Mouse (Mus musculus) lung, adult 2 months (tissue): ENCODE measurements at regions not wholly inside any gene's neighbourhood (a gene's known extent, or its start where the extent isn't known, plus 50 kb on each side); places are given as distances from the start of the nearest gene placed in this dataset.

ENCODE experiments used
- DNase-seq: peaks from one replicate; pipeline ENCODE4 v3.0.0; 2022
- H3K4me1 ChIP-seq: fragments of 200-500 bp; 2 replicates; pipeline ENCODE4 v1.6.1; 2011; ENCODE audit warnings: low read length; ENCODE audit not compliant: control insufficient read depth, insufficient read depth
- H3K4me3 ChIP-seq: fragments of 200-500 bp; replicated peaks from 2 replicates; pipeline ENCODE3; 2011; ENCODE audit warnings: low read depth, mild to moderate bottlenecking, control low read depth, low read length; ENCODE audit errors: extremely low read depth
- CTCF ChIP-seq: fragments of 200-500 bp; IDR thresholded peaks from 2 replicates; pipeline ENCODE4 v1.5.1; 2011; ENCODE audit warnings: mild to moderate bottlenecking, low read length, control low read depth; ENCODE audit not compliant: insufficient read depth
- POLR2A ChIP-seq: fragments of 200-500 bp; IDR thresholded peaks from 2 replicates; pipeline ENCODE4 v1.6.1; 2011; ENCODE audit warnings: low read depth, mild to moderate bottlenecking, control low read depth, low read length, borderline replicate concordance; ENCODE audit errors: extremely low read depth
- WGBS: fragments of 180-500 bp; shearing (Covaris S2); methylation state at CpG from one replicate; pipeline ENCODE4 v1.1.7; 2018; 5-methylcytosine and 5-hydroxymethylcytosine counted together

DNA sequence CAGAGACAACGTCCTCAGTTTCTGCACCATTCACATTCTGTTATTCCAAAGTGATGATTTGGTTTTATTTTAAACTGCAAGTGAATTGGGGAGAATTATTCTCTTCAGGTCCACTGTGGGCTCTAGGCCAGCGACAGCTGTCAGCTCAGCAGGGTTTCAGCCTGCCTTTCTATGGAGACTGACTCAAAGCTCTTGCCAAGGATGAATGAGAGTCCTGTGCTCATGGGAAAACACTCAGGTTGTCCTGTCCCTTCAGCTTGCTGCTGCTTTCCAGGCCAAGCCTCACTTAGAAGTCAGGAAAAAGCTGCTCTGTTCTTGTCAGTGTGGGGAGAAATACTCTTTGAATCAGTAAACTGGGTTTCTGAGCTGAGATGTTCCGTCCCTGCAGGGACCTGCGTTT, 2191.1 kb downstream of the 9330182O14Rik start:
- DNase-seq = no peak
- Histone ChIP-seq H3K4me3 (no peak overlapping the region), H3K4me1 (no peaks in the 10 kb centered on the region)
- TF ChIP-seq CTCF = no peak
- TF ChIP-seq POLR2A = no peak
- 64% methylated on average over 4 of the region's 4 CpGs for WGBS

DNA sequence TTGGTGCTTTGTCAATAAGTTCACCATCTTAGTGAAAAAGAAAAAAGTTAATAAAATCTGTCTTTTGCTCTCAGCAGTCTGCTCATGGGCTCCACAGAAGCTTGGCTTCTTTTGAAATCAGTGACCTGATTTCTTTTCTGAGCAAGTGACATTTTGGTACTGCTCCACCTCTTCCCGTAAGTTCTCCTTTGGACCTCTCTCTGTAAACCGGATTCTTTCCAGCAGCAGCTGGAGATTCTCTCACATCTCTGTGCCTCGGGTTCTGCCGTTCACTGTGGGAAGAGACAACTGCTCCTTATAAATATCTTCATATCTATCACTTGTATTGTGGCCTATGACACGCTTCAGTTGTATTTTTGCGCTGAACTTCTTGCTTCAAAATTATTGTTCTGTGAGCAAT, 2194.4 kb downstream of the 9330182O14Rik start:
- H3K4me3 ChIP-seq = no peak overlapping the region
- no peak for DNase-seq
- TF ChIP-seq CTCF (no peak), POLR2A (no peak)
- WGBS = 67% methylated on average over 6 of the region's 6 CpGs
- no peaks in the 10 kb centered on the region for H3K4me1 ChIP-seq

DNA sequence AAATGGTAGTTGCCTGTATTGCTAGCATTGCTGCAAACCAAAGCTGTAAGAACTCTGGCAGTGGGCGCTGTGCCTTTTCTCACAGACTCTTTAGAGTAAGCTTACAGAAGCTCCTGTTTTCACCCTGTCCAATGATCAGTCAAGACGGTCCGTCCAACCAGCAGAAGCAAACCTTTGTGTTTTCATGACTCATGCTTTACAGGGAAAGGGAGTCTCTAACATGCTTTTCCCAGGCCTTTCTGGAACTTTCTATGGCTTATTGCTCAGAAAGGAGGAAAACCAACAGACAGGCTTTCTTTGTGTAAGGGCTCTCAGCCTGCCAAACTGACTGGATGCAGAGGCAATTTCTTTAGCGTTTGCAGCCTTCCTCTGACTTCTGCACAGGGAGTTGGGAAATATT, 2195.6 kb downstream of the 9330182O14Rik start:
- 62% methylated on average over 4 of the region's 4 CpGs for WGBS
- Histone ChIP-seq H3K4me1 (no peaks in the 10 kb centered on the region), H3K4me3 (no peak overlapping the region)
- TF ChIP-seq CTCF (no peak), POLR2A (no peak)
- no peak for DNase-seq

DNA sequence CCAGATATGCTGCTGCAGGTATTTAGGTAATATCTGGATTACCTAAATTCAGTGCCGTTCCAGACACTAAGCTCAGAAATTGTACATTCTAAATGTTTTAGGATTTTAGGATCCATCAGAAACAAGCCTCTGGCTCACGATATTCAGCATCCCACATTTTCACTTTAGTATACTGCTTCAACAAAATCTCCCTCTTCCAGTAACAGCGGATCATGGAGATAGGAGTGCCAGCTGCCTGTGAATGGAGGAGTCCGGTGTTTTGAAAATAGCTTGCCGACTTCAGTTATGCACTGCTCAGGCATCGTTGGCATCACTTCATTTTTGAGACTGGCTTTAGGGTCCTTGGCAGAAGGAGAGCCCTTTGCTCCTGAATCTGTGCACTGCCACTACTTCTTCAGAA, 2199.5 kb downstream of the 9330182O14Rik start:
- Histone ChIP-seq H3K4me3 (no peak overlapping the region), H3K4me1 (no peaks in the 10 kb centered on the region)
- whole genome bisulfite sequencing = 82% methylated on average over 6 of the region's 6 CpGs
- TF ChIP-seq CTCF = no peak
- DNase-seq = no peak

DNA sequence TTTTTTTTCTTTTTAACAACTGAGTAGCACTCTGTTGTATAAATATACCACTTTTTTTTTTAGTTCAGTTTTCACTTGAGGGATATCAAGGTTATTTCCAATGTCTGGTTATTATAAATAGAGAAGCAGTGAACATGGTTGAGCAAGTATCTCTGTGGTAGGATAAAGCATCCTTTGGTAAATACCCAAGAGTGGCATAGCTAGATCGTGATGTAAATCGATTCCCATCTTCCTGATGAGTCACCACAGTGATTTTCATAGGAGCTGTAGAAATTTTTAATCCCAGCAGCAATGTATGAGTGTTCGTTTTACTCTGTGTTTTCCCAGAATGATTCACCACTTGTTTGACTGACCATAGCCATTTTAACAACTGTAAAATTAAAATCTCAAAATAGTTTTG, 2212.0 kb downstream of the 9330182O14Rik start:
- WGBS = 73% methylated on average over 3 of the region's 3 CpGs
- Histone ChIP-seq H3K4me1 (no peaks in the 10 kb centered on the region), H3K4me3 (no peak overlapping the region)
- no peak for DNase-seq
- TF ChIP-seq CTCF (no peak), POLR2A (no peak)

DNA sequence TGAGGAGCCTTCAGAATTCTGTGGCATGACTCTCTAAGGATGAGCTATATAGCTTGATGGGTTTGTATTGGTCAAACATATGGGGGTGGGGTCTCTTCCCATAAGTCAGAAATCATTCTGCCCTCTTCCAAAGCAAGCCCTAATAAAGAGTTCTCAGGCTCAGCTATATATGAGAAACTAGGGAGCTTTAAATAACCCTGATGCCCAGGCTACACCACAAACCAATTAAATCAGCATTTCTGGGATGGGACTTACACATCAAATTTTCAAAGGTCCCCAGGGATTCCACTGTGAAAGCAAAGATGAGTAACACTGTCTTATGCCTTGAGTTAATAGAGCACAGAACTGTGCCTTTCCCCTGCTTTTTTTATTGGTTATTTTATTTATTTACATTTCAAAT, 2227.7 kb downstream of the 9330182O14Rik start:
- H3K4me3 ChIP-seq = no peak overlapping the region
- H3K4me1 ChIP-seq = no peaks in the 10 kb centered on the region
- TF ChIP-seq CTCF (no peak), POLR2A (no peak)
- DNase-seq = no peak

DNA sequence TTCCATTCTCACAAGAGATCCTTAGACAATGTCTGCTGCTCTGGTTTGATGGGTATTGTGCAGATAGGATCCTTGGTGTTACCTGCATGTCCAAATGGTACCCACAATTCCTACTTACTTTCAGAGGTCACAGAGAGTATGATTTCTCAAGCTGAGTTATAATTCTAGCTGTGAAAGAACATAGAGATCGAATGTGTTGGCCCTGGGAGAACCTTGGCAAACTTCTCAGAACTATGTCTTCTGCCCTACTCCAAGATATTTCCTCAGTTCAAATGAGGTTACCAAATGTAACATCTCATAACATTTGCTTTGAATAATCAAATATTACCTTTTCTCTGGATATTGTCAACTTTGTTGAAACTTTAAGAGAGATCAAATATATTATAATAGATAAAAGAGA, 2230.8 kb downstream of the 9330182O14Rik start:
- DNase-seq = no peak
- TF ChIP-seq CTCF (no peak), POLR2A (no peak)
- H3K4me3 ChIP-seq = no peak overlapping the region
- no peaks in the 10 kb centered on the region for H3K4me1 ChIP-seq
- WGBS = 73% methylated on average over 1 of the region's 1 CpGs

DNA sequence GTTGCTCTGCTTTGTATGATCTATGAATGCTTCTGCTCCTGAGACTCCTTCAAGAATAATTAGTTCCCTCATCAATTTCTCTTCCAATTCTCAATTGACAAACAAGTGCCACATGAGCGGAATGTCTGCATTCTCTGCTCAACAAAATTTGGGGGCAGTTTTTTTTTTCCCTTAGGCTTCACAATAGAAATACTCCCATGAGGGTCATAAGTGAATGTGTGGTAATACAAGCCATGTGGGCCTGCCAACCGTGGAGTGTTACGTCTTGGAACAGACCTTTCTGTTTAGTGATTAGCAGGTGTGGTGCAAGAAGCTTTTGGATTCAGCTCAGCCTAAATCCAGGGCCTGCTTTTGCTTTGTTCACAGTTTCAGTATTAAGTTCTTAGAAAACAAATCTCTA, 2232.6 kb downstream of the 9330182O14Rik start:
- no peak for TF ChIP-seq CTCF
- no peak for TF ChIP-seq POLR2A
- Histone ChIP-seq H3K4me1 (no peaks in the 10 kb centered on the region), H3K4me3 (no peak overlapping the region)
- no peak for DNase-seq
- WGBS = 71% methylated on average over 3 of the region's 3 CpGs

DNA sequence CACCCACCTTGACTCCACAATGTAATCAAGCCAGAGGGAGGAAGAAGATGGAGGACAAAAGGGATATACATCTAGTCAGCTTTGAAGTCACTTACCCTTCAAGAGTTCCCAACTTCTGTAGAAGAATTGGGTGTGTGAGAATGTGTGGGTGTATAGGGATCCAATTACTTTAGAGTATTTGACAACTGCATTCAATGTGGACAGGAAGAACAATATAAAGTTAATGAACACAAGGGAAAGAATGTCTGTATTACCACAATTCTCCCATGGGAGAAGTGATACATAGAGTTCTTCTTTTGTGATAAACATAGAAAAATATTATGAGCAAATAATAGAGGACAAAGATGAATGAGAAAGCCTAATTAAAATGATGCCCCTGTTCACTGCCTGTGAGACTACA, 2235.4 kb downstream of the 9330182O14Rik start:
- TF ChIP-seq POLR2A (no peak), CTCF (no peak)
- DNase-seq = no peak
- Histone ChIP-seq H3K4me1 (no peaks in the 10 kb centered on the region), H3K4me3 (no peak overlapping the region)

DNA sequence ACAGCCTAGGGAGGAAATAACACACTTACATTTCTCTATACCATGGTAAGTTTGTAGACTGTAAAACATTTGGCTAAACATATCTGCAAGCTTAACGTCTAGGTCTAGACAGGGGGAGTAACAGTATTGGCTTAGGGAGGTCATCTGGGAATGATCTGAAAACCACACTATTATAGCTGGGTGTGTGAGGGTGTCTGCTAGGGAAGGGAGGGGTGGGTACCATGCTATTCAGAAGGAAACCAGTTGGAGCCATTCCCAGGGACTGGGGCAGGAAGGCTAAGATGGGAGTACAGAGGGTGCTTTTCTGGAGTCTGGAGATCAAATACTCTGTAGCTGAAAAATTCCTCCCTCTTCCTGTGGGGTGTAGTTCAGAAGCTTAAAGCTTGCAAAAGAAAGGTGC, 2235.9 kb downstream of the 9330182O14Rik start:
- 69% methylated on average over 1 of the region's 1 CpGs for WGBS
- H3K4me1 ChIP-seq = no peaks in the 10 kb centered on the region
- TF ChIP-seq CTCF = no peak
- no peak for TF ChIP-seq POLR2A
- DNase-seq = no peak
- no peak overlapping the region for H3K4me3 ChIP-seq
